Mouse (Mus musculus): ENCODE results near the gene 4933427D14Rik. TPM values are rescaled to one million over a fixed set of nuclear protein-coding genes. Genes with fewer than 3 reads are reported as not detected.

4933427D14Rik gene
- polyA plus RNA-seq (2014; fragmentation: Illumina TruSeq; extraction: RNeasy Lipid Tissue Mini Kit (QIAGEN cat#74804); ENCODE audit: low read depth, low replicate concordance) = 8.8 TPM

DNA sequence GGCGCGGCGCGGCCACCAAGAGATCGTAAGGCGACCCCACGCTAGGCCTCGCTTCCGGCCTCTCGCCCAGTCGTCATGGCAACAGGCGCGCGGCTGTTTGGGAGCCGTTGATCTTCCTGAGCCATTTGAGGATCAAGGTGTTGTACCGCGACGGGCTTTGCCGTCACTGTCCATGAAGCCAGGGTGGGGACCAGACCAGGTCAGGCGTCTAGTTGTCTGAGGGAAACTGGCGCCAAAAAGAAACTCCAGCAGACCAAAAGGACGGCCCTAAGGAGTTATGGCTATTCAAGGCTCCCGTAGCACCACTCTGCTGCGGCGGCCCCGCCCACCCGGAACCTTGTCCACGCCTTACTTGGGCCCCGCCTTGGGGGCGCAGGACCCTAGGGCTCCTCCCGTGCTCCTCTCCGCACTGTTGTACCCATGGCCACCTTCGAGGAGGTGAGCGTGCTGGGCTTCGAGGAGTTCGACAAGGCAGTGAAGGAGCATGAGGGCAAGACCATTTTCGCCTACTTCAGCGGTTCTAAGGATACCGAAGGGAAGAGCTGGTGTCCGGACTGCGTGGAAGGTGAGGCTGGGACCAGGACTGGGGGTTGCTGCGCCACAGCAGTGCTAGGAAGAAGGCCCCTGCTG is at the start of gene 4933427D14Rik, which contains the start of gene Txndc17:
4933427D14Rik (minus strand) TSS at position 256 of the 630 bp plus-strand sequence.
Txndc17 (plus strand) TSS at position 344 of the 630 bp plus-strand sequence.

GRCm38 (mm10) chr11:72215410-72215797 is 8.1 kb upstream of the 4933427D14Rik start, which contains the start of gene Med31:
TSS of gene Med31 (minus strand) at chr11:72215592.

GRCm38 (mm10) chr11:72206341-72207203 is 687 bp downstream of the 4933427D14Rik start, which contains the start of gene Gm43951:
TSS of gene Gm43951 (minus strand) at chr11:72206840.

DNA sequence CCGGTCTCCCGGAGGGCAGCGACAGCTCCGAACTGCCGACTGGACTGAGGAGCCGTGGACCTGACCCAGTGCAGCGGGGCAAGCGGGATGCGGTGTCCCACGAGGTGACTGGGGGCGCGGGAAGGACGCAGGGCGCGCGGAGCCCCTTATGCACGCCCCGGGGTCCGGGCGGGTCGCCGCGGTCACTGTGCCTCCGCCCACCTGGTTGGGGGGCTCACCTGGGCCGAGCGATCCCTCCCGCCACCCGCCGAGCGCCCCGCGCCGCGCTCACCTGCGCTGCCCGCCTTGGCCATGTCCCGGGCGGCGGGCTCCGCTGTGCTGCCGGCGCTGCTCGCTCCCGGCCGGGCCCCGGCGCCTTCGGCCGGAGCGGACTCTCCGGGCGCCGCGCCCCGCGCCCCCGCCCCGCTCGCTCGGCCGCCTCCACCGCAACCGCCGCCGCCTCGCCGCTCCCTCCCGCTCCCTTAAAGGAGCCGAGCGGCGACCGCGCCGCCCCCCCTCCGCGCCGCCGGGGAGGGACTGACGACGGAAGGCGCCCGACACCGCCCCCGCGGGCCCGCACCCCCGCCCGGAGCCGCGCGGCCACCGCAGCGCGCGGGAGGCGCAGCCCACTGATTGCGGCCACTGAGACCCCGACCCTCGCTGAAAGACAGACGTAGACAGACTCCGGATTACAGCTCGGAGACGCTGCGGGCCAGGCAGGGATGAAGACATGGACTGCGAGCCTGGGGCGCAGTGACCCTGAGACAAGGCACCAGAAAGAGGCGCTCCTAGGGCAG is 71.7 kb downstream of the 4933427D14Rik start, which contains the start of gene Pitpnm3:
Pitpnm3 (minus strand) TSS at position 396 of the 776 bp plus-strand sequence.

Other genes starting within 250 kb of the 4933427D14Rik start
- not detected for gene Aipl1, start 169.9 kb downstream of the 4933427D14Rik start, polyA plus RNA-seq (2014; fragmentation: Illumina TruSeq; extraction: RNeasy Lipid Tissue Mini Kit (QIAGEN cat#74804); ENCODE audit: low read depth, low replicate concordance)
- gene Pimreg, start 165.4 kb downstream of the 4933427D14Rik start, polyA plus RNA-seq (2014; fragmentation: Illumina TruSeq; extraction: RNeasy Lipid Tissue Mini Kit (QIAGEN cat#74804); ENCODE audit: low read depth, low replicate concordance) = not detected
- 0.65 TPM for gene Pitpnm3, start 71.7 kb downstream of the 4933427D14Rik start, polyA plus RNA-seq (2014; fragmentation: Illumina TruSeq; extraction: RNeasy Lipid Tissue Mini Kit (QIAGEN cat#74804); ENCODE audit: low read depth, low replicate concordance)
- not detected for gene Gm43951, start 619 bp downstream of the 4933427D14Rik start, polyA plus RNA-seq (2014; fragmentation: Illumina TruSeq; extraction: RNeasy Lipid Tissue Mini Kit (QIAGEN cat#74804); ENCODE audit: low read depth, low replicate concordance)
- gene Txndc17, start 88 bp upstream of the 4933427D14Rik start, polyA plus RNA-seq (2014; fragmentation: Illumina TruSeq; extraction: RNeasy Lipid Tissue Mini Kit (QIAGEN cat#74804); ENCODE audit: low read depth, low replicate concordance) = 243 TPM
- 8.6 TPM for gene Med31, start 8.1 kb upstream of the 4933427D14Rik start, polyA plus RNA-seq (2014; fragmentation: Illumina TruSeq; extraction: RNeasy Lipid Tissue Mini Kit (QIAGEN cat#74804); ENCODE audit: low read depth, low replicate concordance)
- gene Slc13a5, start 59.8 kb upstream of the 4933427D14Rik start, polyA plus RNA-seq (2014; fragmentation: Illumina TruSeq; extraction: RNeasy Lipid Tissue Mini Kit (QIAGEN cat#74804); ENCODE audit: low read depth, low replicate concordance) = not detected
- 16.3 TPM for gene Xaf1, start 94.2 kb upstream of the 4933427D14Rik start, polyA plus RNA-seq (2014; fragmentation: Illumina TruSeq; extraction: RNeasy Lipid Tissue Mini Kit (QIAGEN cat#74804); ENCODE audit: low read depth, low replicate concordance)
- gene Fbxo39, start 107.0 kb upstream of the 4933427D14Rik start, polyA plus RNA-seq (2014; fragmentation: Illumina TruSeq; extraction: RNeasy Lipid Tissue Mini Kit (QIAGEN cat#74804); ENCODE audit: low read depth, low replicate concordance) = not detected
- gene Tekt1, start 155.0 kb upstream of the 4933427D14Rik start, polyA plus RNA-seq (2014; fragmentation: Illumina TruSeq; extraction: RNeasy Lipid Tissue Mini Kit (QIAGEN cat#74804); ENCODE audit: low read depth, low replicate concordance) = not detected
- gene Smtnl2, start 204.3 kb upstream of the 4933427D14Rik start, polyA plus RNA-seq (2014; fragmentation: Illumina TruSeq; extraction: RNeasy Lipid Tissue Mini Kit (QIAGEN cat#74804); ENCODE audit: low read depth, low replicate concordance) = 11.0 TPM
- gene Ggt6, start 228.1 kb upstream of the 4933427D14Rik start, polyA plus RNA-seq (2014; fragmentation: Illumina TruSeq; extraction: RNeasy Lipid Tissue Mini Kit (QIAGEN cat#74804); ENCODE audit: low read depth, low replicate concordance) = 0.93 TPM
- 19.9 TPM for gene Mybbp1a, start 233.9 kb upstream of the 4933427D14Rik start, polyA plus RNA-seq (2014; fragmentation: Illumina TruSeq; extraction: RNeasy Lipid Tissue Mini Kit (QIAGEN cat#74804); ENCODE audit: low read depth, low replicate concordance)

All from kidney, adult 10 weeks (tissue).